10 mouse cellular contexts compared by ENCODE assay signal in genomic region chr4:44325453-44325852, GRCm38 (mm10). TPM values are rescaled to one million over a fixed set of nuclear protein-coding genes. Genes with fewer than 3 reads are reported as not detected.
DNase-seq lines count a peak whose midpoint lies in the region; ATAC-seq lines count a peak whose summit lies in the region.
"Had no signal": no experiment of that assay in that cellular context is flagged by ENCODE, and none has a peak within 500 bp of the region (broad histone marks: within the 10 kb centered on the region; RNA-seq: fewer than 3 reads in every experiment).

No protein-coding gene starts in this region.

- H3K27me3 ChIP-seq in hindbrain, embryonic 11.5 days (ENCODE audit: control insufficient read depth, insufficient read depth, low read length): no peaks in the 10 kb centered on the region
- H3K27me3 ChIP-seq in hindbrain, embryonic 13.5 days: no peaks in the 10 kb centered on the region
- no peaks in the 10 kb centered on the region for H3K27me3 ChIP-seq in midbrain, embryonic 13.5 days
- H3K27me3 ChIP-seq in midbrain, embryonic 15.5 days (replicated peaks): no peaks in the 10 kb centered on the region
- H3K27me3 ChIP-seq in splenic B cell, adult 2 months (ENCODE audit: control insufficient read depth, insufficient read depth, low read length, poor library complexity, severe bottlenecking): no peaks in the 10 kb centered on the region
- H3K27me3 ChIP-seq: liver, embryonic 15.5 days had no signal

- no peak overlapping the region for H3K4me3 ChIP-seq in hindbrain, embryonic 11.5 days (ENCODE audit: low read depth, low read length)
- no peak overlapping the region for H3K4me3 ChIP-seq in hindbrain, embryonic 13.5 days
- H3K4me3 ChIP-seq in midbrain, embryonic 13.5 days (replicated peaks): no peak overlapping the region
- no peak overlapping the region for H3K4me3 ChIP-seq in midbrain, embryonic 15.5 days
- H3K4me3 ChIP-seq: liver, embryonic 15.5 days had no signal

- H3K36me3 ChIP-seq in hindbrain, embryonic 11.5 days (ENCODE audit: control insufficient read depth, insufficient read depth, low read length): no peaks in the 10 kb centered on the region
- H3K36me3 ChIP-seq in hindbrain, embryonic 13.5 days: no peaks in the 10 kb centered on the region
- H3K36me3 ChIP-seq in midbrain, embryonic 13.5 days: peaks cover 3% of the 10 kb centered on the region; the same call in 1 of the 2 replicates
- no peaks in the 10 kb centered on the region for H3K36me3 ChIP-seq in midbrain, embryonic 15.5 days (replicated peaks)
- no peaks in the 10 kb centered on the region for H3K36me3 ChIP-seq in splenic B cell, adult 2 months (ENCODE audit: control insufficient read depth, insufficient read depth, low read length, poor library complexity, severe bottlenecking)

- H3K9ac ChIP-seq in hindbrain, embryonic 11.5 days (ENCODE audit: low read depth, low read length): no peak overlapping the region
- H3K9ac ChIP-seq in hindbrain, embryonic 13.5 days: no peak overlapping the region
- H3K9ac ChIP-seq in midbrain, embryonic 13.5 days (replicated peaks): no peak overlapping the region
- H3K9ac ChIP-seq in midbrain, embryonic 15.5 days: no peak overlapping the region
- H3K9ac ChIP-seq: liver, embryonic 15.5 days had no signal

- ATAC-seq in hindbrain, embryonic 11.5 days (ENCODE audit: low FRiP score): no peak
- ATAC-seq in hindbrain, embryonic 13.5 days (ENCODE audit: low FRiP score): no peak
- 0 out of 2 replicates have a peak, but pooled peaks have one; percentile 60 for ATAC-seq in midbrain, embryonic 13.5 days
- ATAC-seq in midbrain, embryonic 15.5 days (replicated peaks): no peak

- no peaks in the 10 kb centered on the region for H3K4me1 ChIP-seq in hindbrain, embryonic 11.5 days (replicated peaks; ENCODE audit: control insufficient read depth, insufficient read depth, low read length)
- no peaks in the 10 kb centered on the region for H3K4me1 ChIP-seq in hindbrain, embryonic 13.5 days (replicated peaks)
- H3K4me1 ChIP-seq in midbrain, embryonic 13.5 days (replicated peaks): no peaks in the 10 kb centered on the region
- H3K4me1 ChIP-seq in midbrain, embryonic 15.5 days: no peaks in the 10 kb centered on the region

- H3K4me2 ChIP-seq in hindbrain, embryonic 11.5 days (replicated peaks; ENCODE audit: low read depth, low read length): no peak overlapping the region
- no peak overlapping the region for H3K4me2 ChIP-seq in hindbrain, embryonic 13.5 days
- H3K4me2 ChIP-seq in midbrain, embryonic 13.5 days (replicated peaks): no peak overlapping the region
- no peak overlapping the region for H3K4me2 ChIP-seq in midbrain, embryonic 15.5 days
- H3K4me2 ChIP-seq: liver, embryonic 15.5 days had no signal

- WGBS in hindbrain, embryonic 11.5 days: 55% methylated on average over 4 of the region's 4 CpGs
- 46% methylated on average over 4 of the region's 4 CpGs for WGBS in hindbrain, embryonic 13.5 days
- WGBS in midbrain, embryonic 13.5 days: 44% methylated on average over 4 of the region's 4 CpGs
- 40% methylated on average over 4 of the region's 4 CpGs for WGBS in midbrain, embryonic 15.5 days

- no peak overlapping the region for H3K27ac ChIP-seq in hindbrain, embryonic 11.5 days (ENCODE audit: low read depth, low read length)
- no peak overlapping the region for H3K27ac ChIP-seq in hindbrain, embryonic 13.5 days
- no peak overlapping the region for H3K27ac ChIP-seq in midbrain, embryonic 13.5 days
- no peak overlapping the region for H3K27ac ChIP-seq in midbrain, embryonic 15.5 days
- H3K27ac ChIP-seq: liver, embryonic 15.5 days had no signal

- no peaks in the 10 kb centered on the region for H3K9me3 ChIP-seq in hindbrain, embryonic 11.5 days (ENCODE audit: control insufficient read depth, low read length)
- H3K9me3 ChIP-seq in hindbrain, embryonic 13.5 days: no peaks in the 10 kb centered on the region
- H3K9me3 ChIP-seq in midbrain, embryonic 13.5 days: no peaks in the 10 kb centered on the region
- H3K9me3 ChIP-seq in midbrain, embryonic 15.5 days: no peaks in the 10 kb centered on the region
- H3K9me3 ChIP-seq: liver, embryonic 15.5 days had no signal

- DNase-seq in hindbrain, embryonic 11.5 days (ENCODE audit: low spot score): peak; percentile 49
- DNase-seq in c-Kit-positive CD71-negative TER-119-negative erythroid progenitor cells, embryonic 14.5 days (ENCODE audit: low read depth): peak; percentile 14
- DNase-seq in splenic B cell, adult 2 months (ENCODE audit: low read depth, low spot score): peak; percentile 48
- no peak for DNase-seq in right cerebral cortex, postnatal 10 days (ENCODE audit: low spot score in 2 of 2)
- no peak for DNase-seq in adrenal gland, postnatal 25 days
- DNase-seq: adrenal gland, adult 8-10 months had no signal

RNA-seq across cellular contexts. Expression of gene Melk, which starts 24.8 kb away (rescaled TPM):
- polyA plus RNA-seq in hindbrain, embryonic 11.5 days (2014; fragmentation: Nextera tagmentation; extraction: Ambion mirVana): 55.7 and 62.4 TPM in 2 replicates
- 11.0 and 12.5 TPM in 2 replicates for polyA plus RNA-seq in hindbrain, embryonic 13.5 days (2015; fragmentation: Nextera tagmentation; extraction: Ambion mirVana)
- polyA plus RNA-seq in midbrain, embryonic 13.5 days (2015; fragmentation: Nextera tagmentation; extraction: Ambion mirVana): 19.6 and 22.0 TPM in 2 replicates
- polyA plus RNA-seq in midbrain, embryonic 15.5 days (2015; fragmentation: Nextera tagmentation; extraction: Ambion mirVana): 5.5 and 7.3 TPM in 2 replicates
- 3.2 and 5.7 TPM in 2 replicates for total RNA-seq in adrenal gland, postnatal 25 days (2021)

Comparison
In these comparisons a context has a peak if more than half of its experiments do, and no peak if none do; other contexts are left out.
1. DNase-seq: peak in hindbrain, embryonic 11.5 days (single experiment), c-Kit-positive CD71-negative TER-119-negative erythroid progenitor cells, embryonic 14.5 days (single experiment) and splenic B cell, adult 2 months (single experiment); none in right cerebral cortex, postnatal 10 days (0 of 2) and adrenal gland, postnatal 25 days (single experiment).